Mouse (Mus musculus): ENCODE data around the gene Ddx11. TPM values are rescaled to one million over a fixed set of nuclear protein-coding genes. Genes with fewer than 3 reads are reported as not detected.

The Ddx11 gene
- total and polyA plus RNA-seq, 2 experiments from 2014 or later, result 2.3 to 5.6 TPM

DNA sequence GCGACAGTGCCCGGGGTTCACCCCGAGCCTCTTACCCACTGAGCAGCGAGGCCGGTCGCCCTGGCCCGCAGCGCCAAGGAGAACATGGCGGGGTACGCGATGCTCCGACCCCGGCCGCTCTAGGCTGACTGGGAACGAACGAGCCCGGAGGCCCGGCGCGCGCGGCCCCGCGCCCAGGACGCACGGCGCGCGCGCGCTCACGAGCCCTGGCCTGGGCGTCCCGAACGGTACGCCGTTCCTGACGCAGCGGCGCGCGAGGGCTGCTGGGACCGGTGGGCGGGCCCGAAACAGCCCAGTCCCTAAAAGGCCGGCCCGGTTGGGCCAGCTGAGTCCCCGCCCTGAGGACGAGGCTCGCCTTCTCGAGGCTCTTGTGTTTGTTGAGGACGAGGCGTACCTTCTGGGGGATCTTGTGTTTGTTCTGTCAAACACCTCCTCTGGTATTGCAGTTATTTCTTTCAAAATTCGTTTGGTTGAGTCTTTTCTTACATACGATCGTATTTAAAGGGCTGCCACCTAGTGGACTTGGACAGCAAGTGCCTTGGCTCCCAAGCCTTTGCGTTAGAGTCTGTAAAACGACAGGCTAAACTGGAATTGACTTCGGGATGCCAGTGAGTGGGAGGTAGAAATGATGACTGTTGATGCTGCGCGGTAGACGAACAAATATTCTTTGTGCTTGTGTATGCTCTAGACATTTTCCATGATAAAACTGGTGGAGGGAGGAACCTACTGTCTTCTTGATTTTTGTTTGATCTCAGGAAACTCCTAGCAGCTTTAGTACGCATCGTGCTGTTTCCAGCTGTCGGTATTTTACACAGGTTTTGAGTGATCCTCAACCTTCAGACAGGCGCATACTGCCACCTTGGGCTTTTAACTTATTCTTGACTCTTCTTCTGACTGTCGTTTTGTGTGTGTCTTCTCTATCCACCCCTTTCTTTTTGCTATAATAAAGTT lies 21.7 kb upstream of the Ddx11 start, which contains the start of gene Ndufv2:
Gene Ndufv2, minus strand, starts transcription at position 180 of the 951 bp plus-strand sequence.
- H3K4me3 ChIP-seq (ENCODE audit: low read depth, low read length), result peak within 1 kb of the TSS; percentile 79
- H3K27me3 ChIP-seq (ENCODE audit: insufficient read depth, low read length), result no peaks in the 10 kb centered on the region
- H3K4me2 ChIP-seq (ENCODE audit: low read depth), result peak within 1 kb of the TSS; percentile 91
- TF ChIP-seq CTCF (IDR thresholded peaks at IDR 0.05; ENCODE audit: low read depth), result peak; percentile 91
- H3K9me3 ChIP-seq (ENCODE audit: low read length), result no peaks in the 10 kb centered on the region
- H3K27ac ChIP-seq (ENCODE audit: low read depth, low read length), result peak within 1 kb of the TSS; percentile 92
- DNase-seq, result peak; percentile 99
- no peaks in the 10 kb centered on the region for H3K36me3 ChIP-seq (ENCODE audit: insufficient read depth)
- ATAC-seq, result peak; percentile 98
- peaks cover 4% of the 10 kb centered on the region; the same call in 1 of the 2 replicates for H3K4me1 ChIP-seq (ENCODE audit: insufficient read depth)
- H3K9ac ChIP-seq, result peak within 1 kb of the TSS; percentile 97
- WGBS, result 4% methylated on average over 67 of the region's 67 CpGs

DNA sequence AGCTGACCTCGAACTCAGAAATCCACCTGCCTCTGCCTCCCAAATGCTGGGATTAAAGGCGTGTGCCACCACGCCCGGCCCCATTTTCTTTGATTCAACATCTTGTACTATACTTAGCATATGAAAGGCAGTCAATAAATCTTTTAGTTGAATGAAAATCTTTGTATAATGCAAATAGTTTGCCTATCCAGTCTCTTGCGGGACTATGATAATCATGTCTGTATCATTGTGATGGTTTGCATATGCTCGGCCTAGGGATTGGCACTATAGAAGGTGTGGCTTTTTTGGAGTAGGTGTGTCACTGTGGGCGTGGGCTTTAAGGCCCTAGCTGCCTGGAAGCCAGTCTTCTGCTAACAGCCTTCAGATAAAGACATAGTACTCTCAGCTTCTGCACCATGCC lies 19.2 kb upstream of the Ddx11 start:
- 84% methylated on average over 7 of the region's 7 CpGs for WGBS
- Histone ChIP-seq H3K9me3 (ENCODE audit: low read length) (no peaks in the 10 kb centered on the region), H3K4me2 (ENCODE audit: low read depth) (no peak overlapping the region), H3K4me1 (ENCODE audit: insufficient read depth) (peaks cover 4% of the 10 kb centered on the region; the same call in 1 of the 2 replicates), H3K27me3 (ENCODE audit: insufficient read depth, low read length) (no peaks in the 10 kb centered on the region), H3K36me3 (ENCODE audit: insufficient read depth) (no peaks in the 10 kb centered on the region), H3K4me3 (ENCODE audit: low read depth, low read length) (no peak overlapping the region), H3K9ac (no peak overlapping the region), H3K27ac (ENCODE audit: low read depth, low read length) (no peak overlapping the region)
- TF ChIP-seq CTCF (IDR thresholded peaks at IDR 0.05; ENCODE audit: low read depth), result no peak
- ATAC-seq (no peak), DNase-seq (no peak)

- H3K27ac ChIP-seq (ENCODE audit: low read depth, low read length), result no peak overlapping the region
- peak; percentile 78 for TF ChIP-seq CTCF (IDR thresholded peaks at IDR 0.05; ENCODE audit: low read depth)
- ATAC-seq, result no peak
- no peaks in the 10 kb centered on the region for H3K4me1 ChIP-seq (ENCODE audit: insufficient read depth)
- H3K27me3 ChIP-seq (ENCODE audit: insufficient read depth, low read length), result no peaks in the 10 kb centered on the region
- no peak overlapping the region for H3K4me3 ChIP-seq (ENCODE audit: low read depth, low read length)
- no peaks in the 10 kb centered on the region for H3K9me3 ChIP-seq (ENCODE audit: low read length)
- no peaks in the 10 kb centered on the region for H3K36me3 ChIP-seq (ENCODE audit: insufficient read depth)
- H3K9ac ChIP-seq, result no peak overlapping the region
- no peak overlapping the region for H3K4me2 ChIP-seq (ENCODE audit: low read depth)
- WGBS, result 53% methylated on average over 10 of the region's 10 CpGs
- DNase-seq, result peak; percentile 74
These were observed 16.6 kb upstream of the Ddx11 start for GRCm38 (mm10) chr17:66106601-66107267.

DNA sequence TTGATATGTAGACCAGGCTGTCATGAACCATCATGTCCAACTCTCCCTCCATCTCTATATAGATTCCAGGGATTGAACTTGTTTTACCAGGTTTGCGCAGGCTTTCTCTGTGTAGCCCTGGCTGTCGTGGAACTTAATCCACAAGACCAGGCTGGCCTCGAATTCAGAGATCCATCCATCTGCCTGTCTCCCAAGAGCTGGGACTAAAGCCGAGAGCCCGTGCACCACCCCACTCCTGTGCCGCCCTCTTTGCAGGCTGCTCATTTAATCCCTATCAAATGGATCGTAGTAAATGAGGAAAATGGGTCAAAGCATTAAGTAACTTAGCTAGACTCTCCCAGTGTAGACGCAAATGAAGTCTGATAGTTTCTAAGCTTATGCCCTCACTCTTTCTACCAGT lies 15.9 kb upstream of the Ddx11 start:
- Histone ChIP-seq H3K4me1 (ENCODE audit: insufficient read depth) (no peaks in the 10 kb centered on the region), H3K27me3 (ENCODE audit: insufficient read depth, low read length) (no peaks in the 10 kb centered on the region), H3K4me3 (ENCODE audit: low read depth, low read length) (no peak overlapping the region), H3K4me2 (ENCODE audit: low read depth) (no peak overlapping the region), H3K9ac (no peak overlapping the region), H3K36me3 (ENCODE audit: insufficient read depth) (no peaks in the 10 kb centered on the region), H3K9me3 (ENCODE audit: low read length) (no peaks in the 10 kb centered on the region), H3K27ac (ENCODE audit: low read depth, low read length) (no peak overlapping the region)
- no peak for ATAC-seq
- no peak for TF ChIP-seq CTCF (IDR thresholded peaks at IDR 0.05; ENCODE audit: low read depth)
- no peak for DNase-seq
- WGBS, result 67% methylated on average over 8 of the region's 8 CpGs

DNA sequence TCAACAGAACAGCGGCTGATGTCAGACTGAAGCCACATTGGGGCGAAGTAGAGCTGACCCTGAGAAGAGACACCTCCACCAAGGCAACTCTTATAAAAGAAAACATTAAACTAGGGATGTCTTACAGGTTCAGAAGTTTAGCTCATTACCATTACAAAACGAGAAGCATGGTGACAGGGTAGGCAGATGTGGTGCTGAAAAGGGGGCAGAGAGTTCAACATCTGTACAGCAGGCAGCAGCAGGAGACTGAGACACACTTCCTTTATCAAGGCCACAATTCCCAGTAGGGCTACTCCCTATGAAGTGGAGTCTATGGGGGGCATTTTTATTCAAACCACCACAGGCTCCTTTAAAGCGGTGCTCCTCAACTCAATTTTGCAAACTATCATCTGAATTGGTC lies 15.1 kb upstream of the Ddx11 start:
- no peak for DNase-seq
- Histone ChIP-seq H3K27ac (ENCODE audit: low read depth, low read length) (no peak overlapping the region), H3K4me1 (ENCODE audit: insufficient read depth) (no peaks in the 10 kb centered on the region), H3K9ac (no peak overlapping the region), H3K4me3 (ENCODE audit: low read depth, low read length) (no peak overlapping the region), H3K4me2 (ENCODE audit: low read depth) (no peak overlapping the region), H3K27me3 (ENCODE audit: insufficient read depth, low read length) (no peaks in the 10 kb centered on the region), H3K9me3 (ENCODE audit: low read length) (no peaks in the 10 kb centered on the region), H3K36me3 (ENCODE audit: insufficient read depth) (no peaks in the 10 kb centered on the region)
- no peak for ATAC-seq
- WGBS, result 82% methylated on average over 4 of the region's 4 CpGs
- no peak for TF ChIP-seq CTCF (IDR thresholded peaks at IDR 0.05; ENCODE audit: low read depth)

DNA sequence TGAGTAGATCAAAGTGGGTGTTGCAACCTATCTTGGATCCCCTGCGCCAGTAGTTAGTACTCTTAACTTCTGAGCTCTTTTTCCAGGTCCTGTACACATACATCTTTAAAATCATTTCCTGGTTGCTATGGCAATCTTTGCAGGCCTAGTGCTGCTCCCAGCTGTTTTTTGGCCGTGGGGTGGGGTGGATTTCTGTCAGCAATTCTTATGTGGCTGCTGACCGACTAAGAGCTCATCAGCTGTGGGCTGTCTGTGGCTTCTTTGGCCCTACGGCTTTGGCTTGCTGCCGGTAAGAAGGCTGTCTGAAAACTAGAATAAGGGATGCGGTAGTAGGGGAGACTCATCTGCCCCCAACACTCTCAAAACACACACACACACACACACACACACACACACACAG lies 12.6 kb upstream of the Ddx11 start:
- H3K9ac ChIP-seq, result no peak overlapping the region
- no peak for ATAC-seq

More for the DNA sequence above, 12.6 kb upstream of the Ddx11 start:
- H3K27me3 ChIP-seq (ENCODE audit: insufficient read depth, low read length), result no peaks in the 10 kb centered on the region
- no peak for DNase-seq
- whole genome bisulfite sequencing, result 47% methylated on average over 6 of the region's 6 CpGs
- peak overlapping the region; percentile 64 for H3K4me2 ChIP-seq (ENCODE audit: low read depth)
- no peak overlapping the region for H3K27ac ChIP-seq (ENCODE audit: low read depth, low read length)
- no peaks in the 10 kb centered on the region for H3K9me3 ChIP-seq (ENCODE audit: low read length)
- peaks cover 19% of the 10 kb centered on the region for H3K36me3 ChIP-seq (ENCODE audit: insufficient read depth)
- no peaks in the 10 kb centered on the region for H3K4me1 ChIP-seq (ENCODE audit: insufficient read depth)
- peak overlapping the region; percentile 92 for H3K4me3 ChIP-seq (ENCODE audit: low read depth, low read length)
- no peak for TF ChIP-seq CTCF (IDR thresholded peaks at IDR 0.05; ENCODE audit: low read depth)
